27 mouse cellular contexts compared by ENCODE assay signal in the genomic region with DNA sequence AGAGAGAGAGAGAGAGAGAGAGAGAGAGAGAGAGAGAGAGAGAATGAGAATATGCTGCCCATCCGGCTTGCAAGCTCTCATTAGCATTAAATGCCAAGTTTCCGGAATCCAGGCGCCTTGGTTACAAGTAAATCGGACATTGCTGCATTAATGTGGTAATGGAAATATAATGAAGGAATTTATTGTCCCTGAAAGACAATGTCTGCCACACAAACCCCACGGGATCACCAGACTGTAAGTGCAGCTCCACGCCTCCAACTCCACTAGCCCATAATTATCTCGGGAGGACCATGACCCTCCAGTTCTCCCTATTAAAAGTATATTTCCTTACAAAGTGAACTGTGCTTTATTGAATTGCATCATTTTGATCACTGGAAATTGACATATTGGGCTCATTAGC.
DNase-seq lines count a peak whose midpoint lies in the region; ATAC-seq and TF ChIP-seq lines count a peak whose summit lies in the region.
"Had no signal": no experiment of that assay in that cellular context is flagged by ENCODE, and none has a peak within 500 bp of the region (broad histone marks: within the 10 kb centered on the region; RNA-seq: fewer than 3 reads in every experiment).

No protein-coding gene starts in this region.

- peak; percentile 50; the same call in 1 of the 2 replicates for ATAC-seq in forebrain, embryonic 13.5 days
- no peak; the same call in 1 of the 2 replicates for ATAC-seq in forebrain, embryonic 12.5 days (ENCODE audit: low FRiP score)
- ATAC-seq in midbrain, embryonic 11.5 days (ENCODE audit: low FRiP score) = peak; percentile 35; the same call in 1 of the 2 replicates
- ATAC-seq in midbrain, embryonic 15.5 days (replicated peaks) = no peak
- no peak for ATAC-seq in hindbrain, embryonic 14.5 days (ENCODE audit: low FRiP score)
- no peak for ATAC-seq in midbrain, postnatal 0 days (ENCODE audit: low FRiP score)
- ATAC-seq in intestine, embryonic 15.5 days = no peak
- ATAC-seq: CD4-positive, CD25-positive, alpha-beta regulatory T cell, adult 4 months; forebrain, postnatal 0 days; inflammation-experienced regulatory T-cells, adult 6 months; liver, embryonic 12.5 days had no signal

- H3K27ac ChIP-seq in forebrain, embryonic 13.5 days = no peak overlapping the region
- H3K27ac ChIP-seq in forebrain, embryonic 12.5 days = no peak overlapping the region
- H3K27ac ChIP-seq in midbrain, embryonic 11.5 days (ENCODE audit: low read depth, low read length) = no peak overlapping the region
- no peak overlapping the region for H3K27ac ChIP-seq in midbrain, embryonic 15.5 days
- H3K27ac ChIP-seq in hindbrain, embryonic 14.5 days = no peak overlapping the region
- H3K27ac ChIP-seq in midbrain, postnatal 0 days (ENCODE audit: low read depth, low read length) = no peak overlapping the region
- H3K27ac ChIP-seq in intestine, embryonic 15.5 days = no peak overlapping the region
- H3K27ac ChIP-seq: embryonic facial prominence, embryonic 13.5 days; heart, adult 2 months; heart, embryonic 13.5 days; limb, embryonic 12.5 days; liver, embryonic 12.5 days had no signal

- no peak overlapping the region for H3K4me2 ChIP-seq in forebrain, embryonic 13.5 days
- H3K4me2 ChIP-seq in forebrain, embryonic 12.5 days = no peak overlapping the region
- no peak overlapping the region for H3K4me2 ChIP-seq in midbrain, embryonic 11.5 days
- no peak overlapping the region for H3K4me2 ChIP-seq in midbrain, embryonic 15.5 days
- H3K4me2 ChIP-seq in hindbrain, embryonic 14.5 days (replicated peaks) = peak overlapping the region; percentile 25
- no peak overlapping the region for H3K4me2 ChIP-seq in midbrain, postnatal 0 days (ENCODE audit: low read depth, low read length, poor library complexity, severe bottlenecking)
- no peak overlapping the region for H3K4me2 ChIP-seq in intestine, embryonic 15.5 days (replicated peaks)
- H3K4me2 ChIP-seq: embryonic facial prominence, embryonic 13.5 days; heart, embryonic 13.5 days; limb, embryonic 12.5 days; liver, embryonic 12.5 days had no signal

- H3K9me3 ChIP-seq in forebrain, embryonic 13.5 days (replicated peaks) = no peaks in the 10 kb centered on the region
- no peaks in the 10 kb centered on the region for H3K9me3 ChIP-seq in forebrain, embryonic 12.5 days
- H3K9me3 ChIP-seq in midbrain, embryonic 11.5 days (ENCODE audit: control insufficient read depth, low read length) = no peaks in the 10 kb centered on the region
- no peaks in the 10 kb centered on the region for H3K9me3 ChIP-seq in midbrain, embryonic 15.5 days
- H3K9me3 ChIP-seq in hindbrain, embryonic 14.5 days (ENCODE audit: control insufficient read depth, low read length) = no peaks in the 10 kb centered on the region
- H3K9me3 ChIP-seq in midbrain, postnatal 0 days (ENCODE audit: low read length) = no peaks in the 10 kb centered on the region
- H3K9me3 ChIP-seq in intestine, embryonic 15.5 days = no peaks in the 10 kb centered on the region
- H3K9me3 ChIP-seq: embryonic facial prominence, embryonic 13.5 days; heart, embryonic 13.5 days; limb, embryonic 12.5 days; liver, embryonic 12.5 days had no signal

- H3K9ac ChIP-seq in forebrain, embryonic 13.5 days = no peak overlapping the region
- H3K9ac ChIP-seq in forebrain, embryonic 12.5 days = no peak overlapping the region
- no peak overlapping the region for H3K9ac ChIP-seq in midbrain, embryonic 11.5 days (ENCODE audit: low read length)
- H3K9ac ChIP-seq in midbrain, embryonic 15.5 days = no peak overlapping the region
- H3K9ac ChIP-seq in hindbrain, embryonic 14.5 days = peak overlapping the region; percentile 20; the same call in 1 of the 2 replicates
- H3K9ac ChIP-seq in midbrain, postnatal 0 days (replicated peaks; ENCODE audit: low read length, poor library complexity, severe bottlenecking) = no peak overlapping the region
- H3K9ac ChIP-seq in intestine, embryonic 15.5 days = no peak overlapping the region
- H3K9ac ChIP-seq: embryonic facial prominence, embryonic 13.5 days; forebrain, postnatal 0 days; heart, embryonic 13.5 days; limb, embryonic 12.5 days; liver, embryonic 12.5 days had no signal

- H3K4me3 ChIP-seq in forebrain, embryonic 13.5 days = no peak overlapping the region
- H3K4me3 ChIP-seq in forebrain, embryonic 12.5 days (replicated peaks) = no peak overlapping the region
- no peak overlapping the region for H3K4me3 ChIP-seq in midbrain, embryonic 11.5 days (ENCODE audit: low read depth, low read length)
- no peak overlapping the region for H3K4me3 ChIP-seq in midbrain, embryonic 15.5 days
- H3K4me3 ChIP-seq in hindbrain, embryonic 14.5 days (replicated peaks; ENCODE audit: low read length) = no peak overlapping the region
- no peak overlapping the region for H3K4me3 ChIP-seq in midbrain, postnatal 0 days (ENCODE audit: low read depth, low read length)
- no peak overlapping the region for H3K4me3 ChIP-seq in intestine, embryonic 15.5 days (replicated peaks)
- H3K4me3 ChIP-seq: embryonic facial prominence, embryonic 13.5 days; heart, adult 2 months; heart, embryonic 13.5 days; limb, embryonic 12.5 days; liver, embryonic 12.5 days had no signal

- no peak for TF ChIP-seq CTCF in midbrain, postnatal 0 days (IDR thresholded peaks at IDR 0.05)

- H3K4me1 ChIP-seq in forebrain, embryonic 13.5 days = peaks cover 9% of the 10 kb centered on the region
- peaks cover 3% of the 10 kb centered on the region; the same call in 1 of the 2 replicates for H3K4me1 ChIP-seq in forebrain, embryonic 12.5 days
- no peaks in the 10 kb centered on the region for H3K4me1 ChIP-seq in midbrain, embryonic 11.5 days (ENCODE audit: control insufficient read depth, insufficient read depth, low read length)
- H3K4me1 ChIP-seq in midbrain, embryonic 15.5 days = peaks cover 13% of the 10 kb centered on the region; the same call in 1 of the 2 replicates
- H3K4me1 ChIP-seq in hindbrain, embryonic 14.5 days (replicated peaks; ENCODE audit: control insufficient read depth, insufficient read depth, low read length) = peaks cover 10% of the 10 kb centered on the region
- no peaks in the 10 kb centered on the region for H3K4me1 ChIP-seq in midbrain, postnatal 0 days (ENCODE audit: insufficient read depth, low read length)
- no peaks in the 10 kb centered on the region for H3K4me1 ChIP-seq in intestine, embryonic 15.5 days (replicated peaks)
- H3K4me1 ChIP-seq: heart, embryonic 13.5 days; liver, embryonic 12.5 days had no signal

- H3K27me3 ChIP-seq in forebrain, embryonic 13.5 days = no peaks in the 10 kb centered on the region
- H3K27me3 ChIP-seq in forebrain, embryonic 12.5 days = no peaks in the 10 kb centered on the region
- H3K27me3 ChIP-seq in midbrain, embryonic 11.5 days (ENCODE audit: control insufficient read depth, insufficient read depth, low read length) = no peaks in the 10 kb centered on the region
- H3K27me3 ChIP-seq in midbrain, embryonic 15.5 days (replicated peaks) = no peaks in the 10 kb centered on the region
- no peaks in the 10 kb centered on the region for H3K27me3 ChIP-seq in hindbrain, embryonic 14.5 days (ENCODE audit: control insufficient read depth, insufficient read depth, low read length)
- H3K27me3 ChIP-seq in midbrain, postnatal 0 days (ENCODE audit: insufficient read depth, low read length) = no peaks in the 10 kb centered on the region
- no peaks in the 10 kb centered on the region for H3K27me3 ChIP-seq in intestine, embryonic 15.5 days (replicated peaks)
- H3K27me3 ChIP-seq: embryonic facial prominence, embryonic 13.5 days; heart, embryonic 13.5 days; limb, embryonic 12.5 days; liver, embryonic 12.5 days had no signal

- DNase-seq in midbrain, embryonic 11.5 days (ENCODE audit: low spot score, missing footprints) = no peak
- DNase-seq in hindbrain, embryonic 14.5 days (ENCODE audit: low spot score) = peak; percentile 63
- DNase-seq in midbrain, postnatal 0 days (ENCODE audit: low spot score) = peak; percentile 43
- no peak for DNase-seq in gastrocnemius, postnatal 10 days
- DNase-seq: adrenal gland, postnatal 25 days; cerebellum, adult 9-11 months; forebrain, postnatal 0 days; gastrocnemius, postnatal 25 days; heart, adult 2 months; heart, postnatal 14 days; kidney, postnatal 25 days; layer of hippocampus, postnatal 36 days; lung, adult 18-20 months; lung, postnatal 10 days; right cerebral cortex, adult 18-20 months; thymus, adult 18-20 months; thymus, postnatal 36 days had no signal

- WGBS in forebrain, embryonic 13.5 days = 27% methylated on average over 7 of the region's 7 CpGs
- WGBS in forebrain, embryonic 12.5 days = 50% methylated on average over 7 of the region's 7 CpGs
- 76% methylated on average over 7 of the region's 7 CpGs for WGBS in midbrain, embryonic 11.5 days
- 37% methylated on average over 7 of the region's 7 CpGs for WGBS in midbrain, embryonic 15.5 days
- 12% methylated on average over 7 of the region's 7 CpGs for WGBS in hindbrain, embryonic 14.5 days
- WGBS in midbrain, postnatal 0 days = 35% methylated on average over 7 of the region's 7 CpGs
- WGBS in intestine, embryonic 15.5 days = 78% methylated on average over 7 of the region's 7 CpGs

- no peaks in the 10 kb centered on the region for H3K36me3 ChIP-seq in forebrain, embryonic 13.5 days (ENCODE audit: poor library complexity, severe bottlenecking)
- no peaks in the 10 kb centered on the region for H3K36me3 ChIP-seq in forebrain, embryonic 12.5 days (replicated peaks)
- no peaks in the 10 kb centered on the region for H3K36me3 ChIP-seq in midbrain, embryonic 11.5 days (ENCODE audit: control insufficient read depth, insufficient read depth, low read length)
- H3K36me3 ChIP-seq in midbrain, embryonic 15.5 days (replicated peaks) = no peaks in the 10 kb centered on the region
- no peaks in the 10 kb centered on the region for H3K36me3 ChIP-seq in hindbrain, embryonic 14.5 days (replicated peaks; ENCODE audit: control insufficient read depth, insufficient read depth)
- no peaks in the 10 kb centered on the region for H3K36me3 ChIP-seq in midbrain, postnatal 0 days (ENCODE audit: insufficient read depth, low read length)
- no peaks in the 10 kb centered on the region for H3K36me3 ChIP-seq in intestine, embryonic 15.5 days
- H3K36me3 ChIP-seq: embryonic facial prominence, embryonic 13.5 days; heart, embryonic 13.5 days; limb, embryonic 12.5 days; liver, embryonic 12.5 days had no signal

Comparison
In these comparisons a context has a peak if more than half of its experiments do, and no peak if none do; other contexts are left out.
1. ATAC-seq: peak in forebrain, embryonic 13.5 days (single experiment) and midbrain, embryonic 11.5 days (single experiment); none in forebrain, embryonic 12.5 days (single experiment), midbrain, embryonic 15.5 days (single experiment), hindbrain, embryonic 14.5 days (single experiment), midbrain, postnatal 0 days (single experiment) and intestine, embryonic 15.5 days (single experiment).
2. DNase-seq: peak in hindbrain, embryonic 14.5 days (single experiment) and midbrain, postnatal 0 days (single experiment); none in midbrain, embryonic 11.5 days (single experiment) and gastrocnemius, postnatal 10 days (single experiment).